In the genomic region with DNA sequence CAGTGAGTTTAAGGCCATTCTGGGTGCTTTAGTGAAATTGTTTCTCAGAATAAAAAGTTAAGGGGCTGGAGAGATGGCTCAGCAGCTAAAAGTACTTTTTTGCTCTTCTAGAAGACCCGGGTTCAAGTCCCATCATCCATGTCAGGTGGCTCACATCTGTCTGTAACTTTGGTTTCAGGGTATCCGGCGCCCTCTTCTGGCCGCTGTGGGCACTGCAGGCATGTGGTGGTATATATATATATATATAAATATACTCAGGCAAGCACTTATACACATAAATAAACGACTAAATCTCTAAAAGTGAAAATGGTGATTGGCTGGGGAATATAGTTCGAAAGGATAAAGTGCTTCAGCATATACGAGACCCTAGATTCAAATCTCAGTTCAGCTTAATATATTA, we compare ENCODE assay signal across 9 mouse cellular contexts.
A peak's percentile ranks its signal among the peaks of the same experiment; 100 is the strongest.
DNase-seq lines count a peak whose midpoint lies in the region; ATAC-seq lines count a peak whose summit lies in the region.
"Had no signal": no experiment of that assay in that cellular context is flagged by ENCODE, and none has a peak within 500 bp of the region (broad histone marks: within the 10 kb centered on the region; RNA-seq: fewer than 3 reads in every experiment).

No protein-coding gene starts in this region.

- no peaks in the 10 kb centered on the region for H3K9me3 ChIP-seq in kidney, embryonic 14.5 days (ENCODE audit: control insufficient read depth, low read length)
- H3K9me3 ChIP-seq in midbrain, embryonic 16.5 days (replicated peaks; ENCODE audit: control insufficient read depth, low read length, poor library complexity, severe bottlenecking): no peaks in the 10 kb centered on the region
- H3K9me3 ChIP-seq: limb, embryonic 13.5 days; stomach, embryonic 15.5 days had no signal

- no peak overlapping the region for H3K4me3 ChIP-seq in kidney, embryonic 14.5 days (ENCODE audit: low read length)
- H3K4me3 ChIP-seq in midbrain, embryonic 16.5 days (ENCODE audit: low read depth, low read length): no peak overlapping the region
- H3K4me3 ChIP-seq: limb, embryonic 13.5 days; stomach, embryonic 15.5 days had no signal

- peak; percentile 21 for DNase-seq in kidney, postnatal 14 days
- peak; percentile 35 for DNase-seq in 3T3-L1 (ENCODE audit: low read depth, low spot score)
- DNase-seq in 416B (ENCODE audit: low read depth): peak; percentile 52
- peak; percentile 53 for DNase-seq in c-Kit-positive CD71-positive TER-119-positive erythroid progenitor cells, embryonic 14.5 days (ENCODE audit: low spot score)

- no peaks in the 10 kb centered on the region for H3K27me3 ChIP-seq in kidney, embryonic 14.5 days (ENCODE audit: control insufficient read depth, insufficient read depth, low read length)
- H3K27me3 ChIP-seq in midbrain, embryonic 16.5 days (ENCODE audit: control insufficient read depth, insufficient read depth, low read depth, low read length): no peaks in the 10 kb centered on the region
- H3K27me3 ChIP-seq: limb, embryonic 13.5 days; stomach, embryonic 15.5 days had no signal

- 75% methylated on average over 7 of the region's 7 CpGs for WGBS in kidney, embryonic 14.5 days
- 70% methylated on average over 7 of the region's 7 CpGs for WGBS in midbrain, embryonic 16.5 days

- H3K4me1 ChIP-seq in kidney, embryonic 14.5 days (ENCODE audit: control insufficient read depth, insufficient read depth, low read length): no peaks in the 10 kb centered on the region
- H3K4me1 ChIP-seq in midbrain, embryonic 16.5 days (ENCODE audit: control insufficient read depth, insufficient read depth, low read length): no peaks in the 10 kb centered on the region
- H3K4me1 ChIP-seq: limb, embryonic 13.5 days; stomach, embryonic 15.5 days had no signal

- no peak for ATAC-seq in kidney, embryonic 14.5 days (ENCODE audit: low FRiP score, low TSS enrichment)
- no peak for ATAC-seq in midbrain, embryonic 16.5 days
- ATAC-seq in inflammation-experienced regulatory T-cells, adult 6 months: no peak

- H3K4me2 ChIP-seq in kidney, embryonic 14.5 days (replicated peaks; ENCODE audit: low read depth, low read length): no peak overlapping the region
- H3K4me2 ChIP-seq in midbrain, embryonic 16.5 days (ENCODE audit: low read length): no peak overlapping the region
- H3K4me2 ChIP-seq: limb, embryonic 13.5 days; stomach, embryonic 15.5 days had no signal

- H3K9ac ChIP-seq in kidney, embryonic 14.5 days (ENCODE audit: low read depth, low read length): no peak overlapping the region
- H3K9ac ChIP-seq in midbrain, embryonic 16.5 days (ENCODE audit: low read depth, low read length): no peak overlapping the region
- H3K9ac ChIP-seq: limb, embryonic 13.5 days; stomach, embryonic 15.5 days had no signal

- H3K27ac ChIP-seq in kidney, embryonic 14.5 days (ENCODE audit: low read depth, low read length): no peak overlapping the region
- H3K27ac ChIP-seq in midbrain, embryonic 16.5 days (ENCODE audit: low read length): no peak overlapping the region
- H3K27ac ChIP-seq: limb, embryonic 13.5 days; stomach, embryonic 15.5 days had no signal

- no peaks in the 10 kb centered on the region for H3K36me3 ChIP-seq in kidney, embryonic 14.5 days (ENCODE audit: control insufficient read depth, insufficient read depth, low read length)
- H3K36me3 ChIP-seq in midbrain, embryonic 16.5 days (ENCODE audit: control insufficient read depth, insufficient read depth, low read length): no peaks in the 10 kb centered on the region
- H3K36me3 ChIP-seq: limb, embryonic 13.5 days; stomach, embryonic 15.5 days had no signal
